Mouse (Mus musculus): Measurements from ENCODE around the gene Atrn. TPM values are rescaled to one million over a fixed set of nuclear protein-coding genes. Genes with fewer than 3 reads are reported as not detected.

The Atrn gene
- polyA plus RNA-seq, 1 experiment: 4.7 TPM

- Histone ChIP-seq H3K27me3 (ENCODE audit: control insufficient read depth, insufficient read depth, low read length) (0 out of 2 replicates have a peak, but pooled peaks cover 2% of the 10 kb centered on the region), H3K27ac (ENCODE audit: insufficient read depth, low read length) (no peak within 1 kb of the TSS), H3K36me3 (ENCODE audit: control insufficient read depth, insufficient read depth, low read length) (no peaks in the 10 kb centered on the region), H3K4me1 (ENCODE audit: control insufficient read depth, insufficient read depth, insufficient read length) (no peaks in the 10 kb centered on the region), H3K4me3 (ENCODE audit: extremely low read depth, insufficient read depth, insufficient read length) (no peak within 1 kb of the TSS)
- WGBS: 9% methylated on average over 21 of the region's 27 CpGs
- no peak for TF ChIP-seq POLR2A (IDR thresholded peaks at IDR 0.05; ENCODE audit: low read depth, low read length)
- TF ChIP-seq CTCF (IDR thresholded peaks at IDR 0.05; ENCODE audit: extremely low read depth, insufficient read depth, insufficient read length, insufficient replicate concordance): no peak
- DNase-seq (ENCODE audit: low read depth in 1 of 2, low spot score in 2 of 2): no peak
Measured at GRCm38 (mm10) chr2:131063404-131063864, 157.1 kb downstream of the Atrn start, which contains the start of gene Adam33. Adam33 (minus strand) TSS chr2:131063814.

GRCm38 (mm10) chr2:131066342-131066741 is 160.0 kb downstream of the Atrn start:
- H3K4me1 ChIP-seq (ENCODE audit: control insufficient read depth, insufficient read depth, insufficient read length): no peaks in the 10 kb centered on the region
- no peak for DNase-seq (ENCODE audit: low read depth in 1 of 2, low spot score in 2 of 2)
- no peak for TF ChIP-seq CTCF (IDR thresholded peaks at IDR 0.05; ENCODE audit: extremely low read depth, insufficient read depth, insufficient read length, insufficient replicate concordance)
- TF ChIP-seq POLR2A (IDR thresholded peaks at IDR 0.05; ENCODE audit: low read depth, low read length): no peak
- H3K36me3 ChIP-seq (ENCODE audit: control insufficient read depth, insufficient read depth, low read length): no peaks in the 10 kb centered on the region
- no peak overlapping the region for H3K27ac ChIP-seq (ENCODE audit: insufficient read depth, low read length)
- no peak overlapping the region for H3K4me3 ChIP-seq (ENCODE audit: extremely low read depth, insufficient read depth, insufficient read length)
- 55% methylated on average over 9 of the region's 9 CpGs for WGBS
- 0 out of 2 replicates have a peak, but pooled peaks cover 2% of the 10 kb centered on the region for H3K27me3 ChIP-seq (ENCODE audit: control insufficient read depth, insufficient read depth, low read length)

GRCm38 (mm10) chr2:131067481-131067880 is 161.2 kb downstream of the Atrn start:
- H3K27me3 ChIP-seq (ENCODE audit: control insufficient read depth, insufficient read depth, low read length): 0 out of 2 replicates have a peak, but pooled peaks cover 2% of the 10 kb centered on the region
- H3K27ac ChIP-seq (ENCODE audit: insufficient read depth, low read length): no peak overlapping the region
- no peaks in the 10 kb centered on the region for H3K36me3 ChIP-seq (ENCODE audit: control insufficient read depth, insufficient read depth, low read length)
- no peak for TF ChIP-seq CTCF (IDR thresholded peaks at IDR 0.05; ENCODE audit: extremely low read depth, insufficient read depth, insufficient read length, insufficient replicate concordance)
- no peak for TF ChIP-seq POLR2A (IDR thresholded peaks at IDR 0.05; ENCODE audit: low read depth, low read length)
- 58% methylated on average over 6 of the region's 6 CpGs for WGBS
- DNase-seq (ENCODE audit: low read depth in 1 of 2, low spot score in 2 of 2): no peak
- no peaks in the 10 kb centered on the region for H3K4me1 ChIP-seq (ENCODE audit: control insufficient read depth, insufficient read depth, insufficient read length)
- no peak overlapping the region for H3K4me3 ChIP-seq (ENCODE audit: extremely low read depth, insufficient read depth, insufficient read length)

GRCm38 (mm10) chr2:131072536-131072935 is 166.2 kb downstream of the Atrn start:
- H3K27me3 ChIP-seq (ENCODE audit: control insufficient read depth, insufficient read depth, low read length): no peaks in the 10 kb centered on the region
- no peak overlapping the region for H3K27ac ChIP-seq (ENCODE audit: insufficient read depth, low read length)
- no peaks in the 10 kb centered on the region for H3K36me3 ChIP-seq (ENCODE audit: control insufficient read depth, insufficient read depth, low read length)
- no peak overlapping the region for H3K4me3 ChIP-seq (ENCODE audit: extremely low read depth, insufficient read depth, insufficient read length)
- 90% methylated on average over 10 of the region's 10 CpGs for WGBS
- no peak for TF ChIP-seq CTCF (IDR thresholded peaks at IDR 0.05; ENCODE audit: extremely low read depth, insufficient read depth, insufficient read length, insufficient replicate concordance)
- no peak for TF ChIP-seq POLR2A (IDR thresholded peaks at IDR 0.05; ENCODE audit: low read depth, low read length)
- DNase-seq (ENCODE audit: low read depth in 1 of 2, low spot score in 2 of 2): no peak
- H3K4me1 ChIP-seq (ENCODE audit: control insufficient read depth, insufficient read depth, insufficient read length): no peaks in the 10 kb centered on the region

Other genes with a start within 250 kb of the Atrn start
- gene Ddrgk1, start 241.8 kb upstream of the Atrn start, polyA plus RNA-seq (2012; rRNA removed): 50.2 and 50.4 TPM in 2 replicates
- 12.0 and 14.3 TPM in 2 replicates for gene Itpa, start 238.9 kb upstream of the Atrn start, polyA plus RNA-seq (2012; rRNA removed)
- 3.7 and 4.0 TPM in 2 replicates for gene Slc4a11, start 209.0 kb upstream of the Atrn start, polyA plus RNA-seq (2012; rRNA removed)
- 12.1 and 12.7 TPM in 2 replicates for gene 4930402H24Rik, start 89 bp upstream of the Atrn start, polyA plus RNA-seq (2012; rRNA removed)
- gene Gfra4, start 136.6 kb downstream of the Atrn start, polyA plus RNA-seq (2012; rRNA removed): 3.2 and 4.3 TPM in 2 replicates
- 17.5 and 18.9 TPM in 2 replicates for gene Adam33, start 157.3 kb downstream of the Atrn start, polyA plus RNA-seq (2012; rRNA removed)
- gene Siglec1, start 180.3 kb downstream of the Atrn start, polyA plus RNA-seq (2012; rRNA removed): 36.1 and 42.3 TPM in 2 replicates
- 2.0 and 2.1 TPM in 2 replicates for gene Hspa12b, start 220.8 kb downstream of the Atrn start, polyA plus RNA-seq (2012; rRNA removed)
- gene Gm11037, start 227.0 kb downstream of the Atrn start, polyA plus RNA-seq (2012; rRNA removed): not detected in 2 replicates